Mouse (Mus musculus) CH12.LX (cell line): ENCODE data around the gene Foxp1. TPM values are rescaled to one million over a fixed set of nuclear protein-coding genes. Genes with fewer than 3 reads are reported as not detected.
A peak's percentile ranks its signal among the peaks of the same experiment; 100 is the strongest.

ENCODE experiments used
- DNase-seq: peaks from one replicate; pipeline ENCODE4 v3.0.0-alpha.2; 2013; ENCODE audit errors: extremely low read depth
- H3K27ac ChIP-seq: 2 replicates; pipeline ENCODE4 v1.5.1; 2012; ENCODE audit warnings: low read depth, mild to moderate bottlenecking, control low read depth, moderate library complexity; ENCODE audit not compliant: insufficient read depth
- H3K27me3 ChIP-seq: replicated peaks from 2 replicates; pipeline ENCODE3; 2012; ENCODE audit warnings: inconsistent platforms
- H3K36me3 ChIP-seq, 2 experiments: replicated peaks in 1 of 2; 2 replicates each; pipeline versions ENCODE3 to v1.6.1; 2012; ENCODE audit warnings: inconsistent platforms in 1 of 2, low read length in 1 of 2, mild to moderate bottlenecking in 1 of 2, mixed read lengths in 1 of 2, moderate library complexity in 1 of 2; ENCODE audit not compliant: control insufficient read depth in 1 of 2, insufficient read depth in 1 of 2
- H3K4me1 ChIP-seq, 2 experiments: 2 replicates each; pipeline ENCODE4 v1.6.1; 2012; ENCODE audit warnings: inconsistent platforms in 1 of 2, moderate library complexity in 1 of 2; ENCODE audit not compliant: insufficient read depth in 2 of 2, control insufficient read depth in 1 of 2
- H3K4me2 ChIP-seq: 2 replicates; pipeline ENCODE4 v1.6.1; 2012; ENCODE audit warnings: low read depth, mild to moderate bottlenecking, control low read depth; ENCODE audit not compliant: poor library complexity, insufficient read depth, severe bottlenecking
- H3K4me3 ChIP-seq, 3 experiments: fragments of 150-350 bp in 1 of 3; sonication (generic) in 1 of 3; replicated peaks in 1 of 3; 2 replicates each; pipeline versions ENCODE3 to v1.5.1; 2011 to 2012; ENCODE audit warnings: low read depth in 2 of 3, low read length in 2 of 3, mild to moderate bottlenecking in 2 of 3, moderate library complexity in 2 of 3, control low read depth in 1 of 3, improper control_type of control experiment in 1 of 3, inconsistent platforms in 1 of 3, mixed read lengths in 1 of 3; ENCODE audit not compliant: poor library complexity in 1 of 3
- H3K79me2 ChIP-seq: replicated peaks from 2 replicates; pipeline ENCODE4 v1.6.1; 2012; ENCODE audit warnings: mild to moderate bottlenecking, moderate library complexity; ENCODE audit not compliant: control insufficient read depth, poor library complexity, insufficient read depth, severe bottlenecking; ENCODE audit errors: extremely low read depth
- H3K9ac ChIP-seq: 2 replicates; pipeline ENCODE4 v1.6.1; 2012; ENCODE audit warnings: low read depth, mild to moderate bottlenecking, control low read depth, moderate library complexity; ENCODE audit not compliant: insufficient read depth
- H3K9me3 ChIP-seq: replicated peaks from 2 replicates; pipeline ENCODE3; 2012; ENCODE audit warnings: low read length, inconsistent platforms, mixed read lengths
- CTCF ChIP-seq, 2 experiments: IDR thresholded peaks in 1 of 2; conservative IDR thresholded peaks in 1 of 2; 2 replicates each; pipeline ENCODE4 v1.5.1; 2011 to 2012; ENCODE audit warnings: low read depth in 2 of 2, low read length in 2 of 2, improper control_type of control experiment in 1 of 2, inconsistent platforms in 1 of 2, mild to moderate bottlenecking in 1 of 2, moderate library complexity in 1 of 2
- E2F4 ChIP-seq: IDR thresholded peaks from 2 replicates; pipeline ENCODE4 v1.6.1; 2011; ENCODE audit warnings: low read depth, low read length, improper control_type of control experiment; ENCODE audit not compliant: insufficient replicate concordance
- ELF1 ChIP-seq: IDR thresholded peaks from 2 replicates; pipeline ENCODE4 v1.6.1; 2014; ENCODE audit warnings: low read depth, mild to moderate bottlenecking, inconsistent platforms, low read length, improper control_type of control experiment
- EP300 ChIP-seq: IDR thresholded peaks from 2 replicates; pipeline ENCODE4 v1.6.1; 2011; ENCODE audit warnings: low read length, improper control_type of control experiment
- GABPA ChIP-seq: IDR thresholded peaks from 2 replicates; pipeline ENCODE4 v1.6.1; 2012; ENCODE audit warnings: low read depth, low read length, improper control_type of control experiment, inconsistent platforms; ENCODE audit not compliant: insufficient replicate concordance
- IRF4 ChIP-seq: IDR thresholded peaks from 2 replicates; pipeline ENCODE4 v1.6.1; 2014; ENCODE audit warnings: low read depth, mild to moderate bottlenecking, inconsistent platforms, low read length, improper control_type of control experiment
- JUND ChIP-seq: conservative IDR thresholded peaks from 2 replicates; pipeline ENCODE4 v1.6.1; 2011; ENCODE audit warnings: low read depth, low read length, improper control_type of control experiment
- MXI1 ChIP-seq: IDR thresholded peaks from 2 replicates; pipeline ENCODE4 v1.6.1; 2011; ENCODE audit warnings: mild to moderate bottlenecking, low read depth, low read length, improper control_type of control experiment
- MYC ChIP-seq: IDR thresholded peaks from 2 replicates; pipeline ENCODE4 v1.6.1; 2011; ENCODE audit warnings: low read depth, mild to moderate bottlenecking, improper control_type of control experiment, low read length
- NRF1 ChIP-seq: IDR thresholded peaks from 2 replicates; pipeline ENCODE4 v1.6.1; 2014; ENCODE audit warnings: low read depth, mild to moderate bottlenecking, inconsistent platforms, low read length, improper control_type of control experiment, moderate library complexity
- POLR2AphosphoS2 ChIP-seq: IDR thresholded peaks from 2 replicates; pipeline ENCODE4 v1.6.1; 2011; ENCODE audit warnings: low read depth, low read length, improper control_type of control experiment
- RCOR1 ChIP-seq: conservative IDR thresholded peaks from 2 replicates; pipeline ENCODE4 v1.6.1; 2012; ENCODE audit warnings: low read depth, mild to moderate bottlenecking, inconsistent platforms, low read length, improper control_type of control experiment
- SIN3A ChIP-seq: IDR thresholded peaks from 2 replicates; pipeline ENCODE4 v1.6.1; 2012; ENCODE audit warnings: low read length, improper control_type of control experiment, inconsistent platforms
- TBP ChIP-seq: conservative IDR thresholded peaks from 2 replicates; pipeline ENCODE4 v1.6.1; 2011; ENCODE audit warnings: low read depth, low read length, improper control_type of control experiment
- TCF12 ChIP-seq: IDR thresholded peaks from 2 replicates; pipeline ENCODE4 v1.6.1; 2014; ENCODE audit warnings: low read depth, mild to moderate bottlenecking, inconsistent platforms, low read length, improper control_type of control experiment
- UBTF ChIP-seq: IDR thresholded peaks from 2 replicates; pipeline ENCODE4 v1.6.1; 2012; ENCODE audit warnings: low read depth, mild to moderate bottlenecking, inconsistent platforms, low read length, improper control_type of control experiment, moderate library complexity
- USF2 ChIP-seq: conservative IDR thresholded peaks from 2 replicates; pipeline ENCODE4 v1.6.1; 2011; ENCODE audit warnings: low read depth, low read length, improper control_type of control experiment
- ZC3H11A ChIP-seq: IDR thresholded peaks from 2 replicates; pipeline ENCODE4 v1.6.1; 2012; ENCODE audit warnings: low read depth, mild to moderate bottlenecking, inconsistent platforms, low read length, improper control_type of control experiment
- ZKSCAN1 ChIP-seq: IDR thresholded peaks from 2 replicates; pipeline ENCODE4 v1.6.1; 2012; ENCODE audit warnings: low read depth, inconsistent platforms, low read length, improper control_type of control experiment, borderline replicate concordance
- ZMIZ1 ChIP-seq: IDR thresholded peaks from 2 replicates; pipeline ENCODE4 v1.6.1; 2012; ENCODE audit warnings: low read depth, mild to moderate bottlenecking, inconsistent platforms, low read length, improper control_type of control experiment
- ZNF384 ChIP-seq: IDR thresholded peaks from 2 replicates; pipeline ENCODE4 v1.6.1; 2012; ENCODE audit warnings: low read depth, low read length, improper control_type of control experiment, inconsistent platforms
- dilution Hi-C: fragments of 300-500 bp; cut with MboI; formaldehyde crosslinking; loops from 2 replicates; pipeline ENCODE4 v1.14.3; 2020; ENCODE audit warnings: low sequenced_read_pairs; ENCODE audit not compliant: extremely low pct_unique_long_range_greater_than_20kb, extremely low pct_ligation_motif_present
- in situ Hi-C: fragments of 300-500 bp; cut with MboI; formaldehyde crosslinking; loops from 3 replicates; pipeline ENCODE4 v1.14.3; 2019; ENCODE audit warnings: low sequenced_read_pairs, low pct_ligation_motif_present, low pct_unique_long_range_greater_than_20kb, mixed read lengths
- polyA plus RNA-seq: library from polyadenylated mRNA; unstranded; fragments of >175 nt; gene quantifications from 2 replicates; pipeline ENCODE4 v1.2.1, GENCODE M21; 2012; ENCODE audit warnings: low read depth; ENCODE audit not compliant: insufficient read length
- total RNA-seq, 2 experiments: library from RNA; depleted of rRNA; stranded (reverse); fragments of 300-350 nt in 1 of 2; fragments of >200 nt in 1 of 2; gene quantifications; 2 replicates each; pipeline ENCODE4 v1.2.3; 2012 to 2014

The Foxp1 gene
- total and polyA plus RNA-seq, 3 experiments: 66.5 to 105 (median 87.4) TPM

GRCm38 (mm10) chr6:99079041-99079835 lies 443.3 kb downstream of the Foxp1 start:
- Histone ChIP-seq H3K4me2 (no peak overlapping the region), H3K9me3 (peaks cover 21% of the 10 kb centered on the region), H3K27me3 (no peaks in the 10 kb centered on the region), H3K4me1 (peaks cover 9 to 63% of the 10 kb centered on the region in 2 experiments), H3K79me2 (peaks cover 88% of the 10 kb centered on the region), H3K9ac (no peak overlapping the region), H3K27ac (no peak overlapping the region), H3K36me3 (peaks cover 79 to 96% of the 10 kb centered on the region in 2 experiments), H3K4me3 (no peak overlapping the region)
- in situ Hi-C loops: no loop called here
- DNase-seq: no peak
- TF ChIP-seq EP300: peak; percentile 16; the same call in 1 of the 2 replicates
- TF ChIP-seq POLR2AphosphoS2: no peak
- no peak for TF ChIP-seq GABPA
- peak; percentile 81 for TF ChIP-seq ZNF384
- dilution Hi-C loops: no loop called here

GRCm38 (mm10) chr6:99078089-99078488 lies 444.4 kb downstream of the Foxp1 start:
- Histone ChIP-seq H3K79me2 (peaks cover 82% of the 10 kb centered on the region), H3K36me3 (peaks cover 77 to 96% of the 10 kb centered on the region in 2 experiments), H3K4me1 (peaks cover 9 to 58% of the 10 kb centered on the region in 2 experiments), H3K27ac (no peak overlapping the region), H3K4me3 (no peak overlapping the region), H3K9me3 (peaks cover 21% of the 10 kb centered on the region), H3K4me2 (no peak overlapping the region), H3K9ac (no peak overlapping the region), H3K27me3 (no peaks in the 10 kb centered on the region)
- DNase-seq: no peak
- dilution Hi-C loops: no loop called here
- in situ Hi-C loops: no loop called here
- TF ChIP-seq POLR2AphosphoS2: no peak

- Histone ChIP-seq H3K27ac (no peak overlapping the region), H3K79me2 (peaks cover 55% of the 10 kb centered on the region), H3K4me2 (no peak overlapping the region), H3K9ac (no peak overlapping the region), H3K9me3 (peaks cover 21% of the 10 kb centered on the region), H3K36me3 (peaks cover 86 to 98% of the 10 kb centered on the region in 2 experiments), H3K4me1 (peaks cover 2 to 23% of the 10 kb centered on the region in 2 experiments; a peak in 3 of 4 replicates), H3K4me3 (no peak overlapping the region), H3K27me3 (no peaks in the 10 kb centered on the region)
- dilution Hi-C loops (no loop called here), in situ Hi-C loops (no loop called here)
- DNase-seq: no peak
- TF ChIP-seq NRF1: no peak
- TF ChIP-seq ZC3H11A: no peak
- TF ChIP-seq IRF4: no peak
- no peak for TF ChIP-seq MYC
- no peak for TF ChIP-seq ZMIZ1
- TF ChIP-seq EP300: no peak
- TF ChIP-seq MXI1: no peak
- no peak for TF ChIP-seq USF2
- TF ChIP-seq CTCF (conservative IDR thresholded peaks at IDR 0.05 in 1 of 2, IDR thresholded peaks at IDR 0.05 in 1 of 2; ENCODE audit: low read depth in 2 of 2, low read length in 2 of 2): no peak
- no peak for TF ChIP-seq TCF12
- no peak for TF ChIP-seq E2F4
- no peak for TF ChIP-seq JUND
- TF ChIP-seq TBP: no peak
- no peak for TF ChIP-seq RCOR1
- no peak for TF ChIP-seq SIN3A
- TF ChIP-seq ZKSCAN1: no peak
- TF ChIP-seq ELF1: no peak
- TF ChIP-seq UBTF: no peak
- no peak for TF ChIP-seq ZNF384
Observed at GRCm38 (mm10) chr6:99073303-99074271, 448.9 kb downstream of the Foxp1 start.
